Mouse (Mus musculus): ENCODE data around the gene Dusp18. TPM values are rescaled to one million over a fixed set of nuclear protein-coding genes. Genes with fewer than 3 reads are reported as not detected.

Dusp18 gene
- total RNA-seq, 2 experiments from 2014 or later = 6.2 to 6.5 TPM

DNA sequence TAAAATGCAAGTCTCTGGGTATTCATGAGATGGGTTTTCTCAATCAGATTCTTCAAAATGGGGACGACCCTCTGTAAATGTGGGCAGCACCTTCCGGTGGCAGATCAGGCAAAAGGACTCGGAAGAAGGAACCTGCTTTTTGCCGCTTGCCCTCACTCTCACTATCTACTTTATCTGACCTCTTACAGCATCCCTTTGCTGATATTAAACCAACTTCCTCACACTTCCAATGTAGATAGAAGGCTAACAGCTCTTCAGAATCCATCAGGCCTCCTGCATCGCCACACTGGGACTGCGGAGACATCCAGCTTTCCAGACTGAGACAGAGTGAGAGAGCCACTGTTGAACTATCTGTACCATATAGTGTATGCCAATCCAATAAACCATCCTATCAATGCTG lies 27.7 kb downstream of the Dusp18 start:
- no peak for DNase-seq (ENCODE audit: low spot score in 2 of 2)

DNA sequence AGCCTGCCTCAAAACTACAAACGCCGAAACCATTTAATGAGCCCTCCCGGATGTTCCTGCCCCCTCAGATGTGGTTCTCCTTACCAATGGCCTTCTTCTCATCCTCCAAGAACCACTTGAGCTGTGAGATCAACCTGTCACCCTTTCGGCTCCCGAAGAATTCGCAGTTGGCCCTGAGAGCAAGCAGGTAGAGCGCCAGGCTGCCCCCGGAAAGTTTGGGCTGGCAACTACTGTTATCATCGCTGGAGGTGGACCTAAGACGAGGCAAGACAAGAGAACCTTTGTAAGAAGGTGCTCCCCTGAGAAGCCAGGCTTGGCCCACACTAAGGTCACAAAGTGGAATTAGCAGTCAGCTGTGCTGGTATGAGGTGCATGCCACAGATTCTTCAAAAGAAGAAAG lies 30.9 kb downstream of the Dusp18 start:
- no peak for DNase-seq (ENCODE audit: low spot score in 2 of 2)

DNA sequence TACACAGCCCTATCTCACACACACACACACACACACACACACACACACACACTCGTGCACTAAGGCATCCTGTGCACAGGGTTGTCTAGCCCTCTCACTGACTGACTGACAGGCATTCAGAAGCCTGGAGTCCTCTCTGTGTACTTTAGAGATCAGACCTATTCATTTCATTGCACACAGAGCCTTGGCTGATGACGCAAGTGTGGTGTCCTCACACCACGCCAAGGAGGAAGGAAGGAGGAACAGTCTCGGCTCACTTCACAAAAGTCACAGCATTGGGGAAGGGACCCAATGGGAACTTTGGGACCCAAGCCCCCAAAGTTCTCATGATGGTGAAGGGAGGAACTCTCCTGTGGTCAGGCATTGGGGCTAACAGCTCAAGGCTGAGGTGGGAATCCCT lies 35.0 kb downstream of the Dusp18 start:
- no peak for DNase-seq (ENCODE audit: low spot score in 2 of 2)

DNA sequence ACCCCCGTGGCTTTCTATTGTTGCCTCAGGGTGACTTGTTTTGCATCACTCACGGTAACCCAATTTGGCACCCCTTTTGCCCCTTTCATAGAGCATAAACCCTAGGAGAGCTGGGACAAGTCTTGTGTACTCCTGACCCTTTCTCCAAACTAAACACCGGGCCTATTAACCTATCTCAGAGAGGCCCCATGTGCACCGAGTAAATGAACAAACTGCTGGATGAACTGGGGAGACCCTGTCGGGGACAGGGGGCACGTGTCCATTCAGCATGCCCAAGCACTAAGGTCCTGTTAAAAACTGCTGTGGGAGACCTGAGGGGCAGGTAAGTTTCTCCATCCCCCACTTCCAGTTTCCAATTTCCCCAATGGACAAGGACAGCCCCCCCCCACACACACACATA lies 35.9 kb downstream of the Dusp18 start:
- no peak for DNase-seq (ENCODE audit: low spot score in 2 of 2)

DNA sequence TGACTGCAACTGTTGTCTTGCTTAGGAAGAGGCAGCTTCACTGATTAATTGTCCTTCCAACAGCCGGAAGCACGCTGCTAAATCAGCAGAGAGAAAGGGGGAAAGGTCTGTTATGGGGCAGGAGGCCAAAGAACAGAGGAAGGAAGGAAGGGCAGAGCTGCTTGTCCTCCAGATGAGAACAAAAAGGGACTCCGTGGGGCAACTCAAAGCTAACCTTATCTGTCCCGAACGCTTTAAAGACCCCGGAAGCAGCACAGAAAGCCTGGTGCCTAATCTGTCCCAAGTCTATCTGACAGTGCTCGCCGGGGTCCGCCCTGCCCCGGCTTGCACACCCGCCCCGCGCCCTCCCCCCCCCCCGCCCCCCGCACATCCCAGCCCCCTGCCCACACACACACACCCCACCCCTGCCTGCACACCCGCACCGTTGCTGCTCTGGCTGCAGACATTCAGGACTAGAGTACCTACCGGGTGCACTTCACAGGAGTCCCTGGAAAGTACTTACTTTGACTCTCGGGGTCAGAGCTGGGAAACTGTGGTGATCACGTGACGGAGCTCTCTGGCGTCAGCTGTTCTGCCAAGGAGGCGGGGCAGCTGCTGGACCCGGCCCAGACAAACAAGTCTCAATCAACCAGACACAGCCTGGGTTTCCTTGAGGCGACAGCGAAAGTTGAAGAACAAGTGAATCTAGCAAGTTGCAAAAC lies 36.6 kb downstream of the Dusp18 start, which contains the start of gene Tcn2:
Gene Tcn2 (minus strand): TSS at position 649 of the 701 bp plus-strand sequence.
- peak; percentile 53 to 75 for DNase-seq (ENCODE audit: low spot score in 2 of 2)

DNA sequence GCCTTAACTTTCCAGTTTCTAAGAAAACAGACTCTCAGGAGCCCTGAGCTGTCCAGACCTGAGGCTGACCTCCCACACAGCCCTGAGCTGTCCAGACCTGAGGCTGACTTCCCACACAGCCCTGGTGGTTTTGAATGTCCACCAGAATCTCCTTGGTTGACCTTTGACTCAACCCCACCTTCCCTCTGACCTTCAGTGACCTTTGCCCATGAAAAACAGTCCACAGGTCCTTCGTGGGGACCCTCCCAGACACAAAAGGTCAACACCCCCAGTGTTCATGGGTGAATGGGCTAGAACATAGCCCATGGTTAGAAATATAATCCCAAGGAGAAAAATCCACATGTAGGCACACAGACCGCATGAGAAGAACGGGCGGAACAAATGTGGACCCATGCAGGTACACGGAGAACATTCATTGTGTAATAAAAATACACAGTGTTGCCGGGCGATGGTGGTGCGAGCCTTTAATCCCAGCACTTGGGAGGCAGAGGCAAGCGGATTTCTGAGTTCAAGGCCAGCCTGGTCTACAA lies 38.8 kb downstream of the Dusp18 start:
- DNase-seq (ENCODE audit: low spot score in 2 of 2) = no peak

DNA sequence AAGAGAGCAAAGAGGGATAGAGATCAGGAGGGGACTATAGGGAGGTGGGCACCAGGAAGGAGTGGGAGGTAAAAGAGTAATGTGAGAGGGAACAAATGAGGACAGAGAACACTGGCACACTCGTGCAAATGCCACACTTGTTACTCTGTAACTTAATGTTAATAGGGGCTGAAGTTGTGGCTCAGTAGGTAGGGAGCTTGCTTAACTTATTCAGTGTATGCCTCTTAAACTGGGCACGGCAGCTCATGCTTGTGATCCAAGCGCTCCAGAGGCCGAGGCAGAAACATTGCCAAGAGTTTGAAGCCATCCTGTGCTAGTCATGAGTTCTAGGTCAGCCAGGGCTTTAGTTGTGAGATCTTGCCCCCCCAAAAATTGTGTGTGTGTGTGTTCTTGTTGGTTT lies 40.1 kb downstream of the Dusp18 start:
- DNase-seq (ENCODE audit: low spot score in 2 of 2) = no peak

DNA sequence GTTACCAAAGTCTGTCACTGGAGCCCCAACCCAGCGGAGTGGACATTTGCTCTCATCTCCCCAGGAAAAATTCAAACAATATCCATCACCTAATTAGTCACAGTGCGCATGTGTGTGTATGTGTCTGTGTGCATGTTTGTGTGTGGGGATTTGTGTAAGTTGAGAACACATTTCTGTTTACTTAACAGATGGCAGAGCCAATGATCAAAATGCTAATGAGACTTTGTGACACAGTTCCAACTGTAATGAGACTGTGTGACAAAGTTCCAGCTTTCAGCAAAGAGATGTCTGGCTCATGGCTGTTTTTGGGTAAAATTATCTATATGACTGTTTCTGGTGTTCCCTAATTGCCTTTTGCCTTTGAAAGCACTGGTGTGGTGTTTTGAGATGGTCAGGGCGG lies 41.3 kb downstream of the Dusp18 start:
- no peak for DNase-seq (ENCODE audit: low spot score in 2 of 2)

DNA sequence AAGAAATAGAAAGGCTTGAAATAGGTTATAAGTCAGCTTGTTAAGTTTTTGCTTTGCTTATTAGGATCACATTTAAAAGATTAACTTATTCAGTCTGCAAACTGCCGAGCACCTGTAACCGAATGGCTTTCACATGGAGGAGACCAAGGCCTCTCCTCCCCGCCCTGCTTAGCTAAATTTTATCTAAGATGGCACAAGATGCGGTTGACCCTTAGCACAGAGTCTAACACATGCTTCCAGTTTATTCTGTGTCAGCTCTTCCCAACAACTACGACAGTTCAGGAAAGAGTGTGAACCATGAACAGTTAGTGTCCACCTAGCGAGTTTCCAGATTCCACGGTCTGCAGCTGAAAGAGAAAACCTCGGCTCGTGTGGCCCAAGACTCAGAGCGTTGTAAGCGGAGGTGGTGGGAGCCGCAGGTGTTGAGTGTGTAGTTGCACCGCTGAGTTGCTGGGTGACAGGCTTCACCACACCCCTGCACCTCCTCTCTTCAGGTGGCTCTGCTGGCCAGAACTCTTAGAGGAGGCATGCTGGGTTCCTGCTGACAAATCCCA lies 42.4 kb downstream of the Dusp18 start:
- DNase-seq (ENCODE audit: low spot score in 2 of 2) = no peak

DNA sequence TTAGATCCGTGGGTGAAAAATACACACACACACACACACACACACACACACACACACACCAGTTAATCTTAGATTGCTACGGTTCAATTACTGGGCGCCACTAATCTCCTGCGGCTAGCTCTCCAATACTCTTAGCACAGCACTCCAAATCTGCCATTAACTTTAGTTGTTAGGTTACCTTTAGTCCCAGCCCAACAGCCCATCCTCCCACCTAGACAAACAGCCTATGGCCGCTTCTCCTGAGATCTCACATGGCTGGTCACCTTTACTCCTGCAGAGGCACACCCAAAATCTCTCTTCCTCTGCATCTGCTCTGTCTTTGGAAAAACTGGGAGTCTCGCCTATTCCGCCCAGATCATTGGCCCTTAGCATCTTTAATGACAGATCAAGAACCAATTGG lies 46.3 kb downstream of the Dusp18 start:
- DNase-seq (ENCODE audit: low spot score in 2 of 2) = no peak

DNA sequence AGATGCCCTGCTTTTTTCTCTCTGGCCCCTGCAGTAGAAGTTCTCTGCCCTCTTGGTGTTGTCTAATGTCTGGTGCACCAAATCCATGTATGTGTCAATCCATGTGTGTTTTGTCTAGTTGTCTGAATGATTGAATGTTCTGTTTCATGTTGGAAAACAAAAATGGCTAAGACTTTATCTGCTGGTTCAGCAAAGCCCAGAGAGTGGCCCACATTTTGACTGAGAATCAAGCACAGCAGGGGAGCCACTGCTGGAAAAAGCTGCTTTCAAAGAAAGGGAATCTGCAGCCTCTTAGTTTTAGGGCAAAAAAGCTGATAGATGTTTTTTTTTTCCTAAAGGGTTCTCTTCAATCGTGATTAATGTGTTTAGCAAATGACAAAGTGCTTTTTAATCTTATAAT lies 51.3 kb downstream of the Dusp18 start:
- no peak for DNase-seq (ENCODE audit: low spot score in 2 of 2)

Other genes with a start within 250 kb of the Dusp18 start
- 10 to 100 TPM; 57.1 to 68.6 TPM for gene Morc2a, start 246.0 kb upstream of the Dusp18 start, total RNA-seq (2021)
- 1 to 10 TPM; 2.4 to 2.5 TPM for gene Osbp2, start 31.3 kb upstream of the Dusp18 start, total RNA-seq (2021)
- gene 4921536K21Rik, start 142 bp upstream of the Dusp18 start, total RNA-seq (2021) = under 1 TPM; 0.56 to 0.62 TPM
- 1 to 10 TPM; 5.8 to 7.8 TPM for gene Slc35e4, start 19.4 kb downstream of the Dusp18 start, total RNA-seq (2021)
- 100 to 1,000 TPM; 102 to 141 TPM for gene Tcn2, start 36.9 kb downstream of the Dusp18 start, total RNA-seq (2021)
- gene Pes1, start 68.7 kb downstream of the Dusp18 start, total RNA-seq (2021) = 10 to 100 TPM; 79.7 to 80.7 TPM
- under 1 TPM in 1 of 2 experiments, not detected in 1; 0.25 TPM for gene 4930556J24Rik, start 81.5 kb downstream of the Dusp18 start, total RNA-seq (2021)
- gene Gal3st1, start 88.4 kb downstream of the Dusp18 start, total RNA-seq (2021) = 1 to 10 TPM; 2.0 to 3.0 TPM
- gene Sec14l4, start 136.2 kb downstream of the Dusp18 start, total RNA-seq (2021) = 1 to 10 TPM; 2.4 to 5.0 TPM
- under 1 TPM; 0.51 to 0.59 TPM for gene Sec14l3, start 169.6 kb downstream of the Dusp18 start, total RNA-seq (2021)
- gene Mtfp1, start 200.2 kb downstream of the Dusp18 start, total RNA-seq (2021) = 10 to 100 TPM; 17.3 to 17.7 TPM
- 10 to 100 TPM in 1 of 2 experiments, 1 to 10 TPM in 1; 4.4 to 15.0 TPM for gene Sec14l2, start 228.2 kb downstream of the Dusp18 start, total RNA-seq (2021)
- gene Rnf215, start 240.0 kb downstream of the Dusp18 start, total RNA-seq (2021) = 10 to 100 TPM; 32.0 to 34.8 TPM

Measured in adrenal gland, postnatal 4 days (tissue).